Mouse (Mus musculus) embryonic facial prominence, embryonic 14.5 days (tissue): ENCODE data around the gene Snx29. TPM values are rescaled to one million over a fixed set of nuclear protein-coding genes. Genes with fewer than 3 reads are reported as not detected.
"Not testable (repeated sequence)": the region's sequence is repeated elsewhere in the genome, so short reads cannot be mapped to it uniquely, and the experiment has no call there.

Experiments used
- ATAC-seq: fragments of 200-750 bp; cut with Nextera tagmentation; 2 replicates; pipeline ENCODE4 v1.8.0; 2017; ENCODE audit warnings: low read depth, moderate number of reproducible peaks, moderate TSS enrichment
- DNase-seq: peaks from one replicate; pipeline ENCODE4 v3.0.0-alpha.2; 2015; ENCODE audit warnings: low spot score
- H3K27ac ChIP-seq: fragments of 300-500 bp; sonication (generic); replicated peaks from 2 replicates; pipeline ENCODE4 v1.5.1; 2014; ENCODE audit warnings: low read depth, mild to moderate bottlenecking, low read length, moderate library complexity
- H3K27me3 ChIP-seq: fragments of 300-500 bp; sonication (generic); replicated peaks from 2 replicates; pipeline ENCODE4 v1.6.1; 2014; ENCODE audit warnings: low read length; ENCODE audit not compliant: control insufficient read depth, insufficient read depth
- H3K36me3 ChIP-seq: fragments of 300-500 bp; sonication (generic); 2 replicates; pipeline ENCODE4 v1.6.1; 2014; ENCODE audit warnings: low read length, mixed read lengths; ENCODE audit not compliant: control insufficient read depth, insufficient read depth
- H3K4me1 ChIP-seq: fragments of 300-500 bp; sonication (generic); 2 replicates; pipeline ENCODE4 v1.6.1; 2014; ENCODE audit warnings: antibody characterized with exemption, low read length; ENCODE audit not compliant: control insufficient read depth, insufficient read depth
- H3K4me2 ChIP-seq: fragments of 300-500 bp; sonication (generic); 2 replicates; pipeline ENCODE4 v1.6.1; 2014; ENCODE audit warnings: low read depth, mild to moderate bottlenecking, low read length, moderate library complexity, mixed read lengths
- H3K4me3 ChIP-seq: fragments of 300-500 bp; sonication (generic); 2 replicates; pipeline ENCODE4 v1.5.1; 2014; ENCODE audit warnings: low read depth, mild to moderate bottlenecking, low read length
- H3K9ac ChIP-seq: fragments of 300-500 bp; sonication (generic); 2 replicates; pipeline ENCODE4 v1.6.1; 2014; ENCODE audit warnings: low read depth, mild to moderate bottlenecking, low read length, moderate library complexity, mixed read lengths
- H3K9me3 ChIP-seq: fragments of 300-500 bp; sonication (generic); 2 replicates; pipeline ENCODE4 v1.6.1; 2016; ENCODE audit warnings: low read length; ENCODE audit not compliant: control insufficient read depth
- WGBS: fragments of 180-500 bp; shearing (Covaris S2); extraction: QIAGEN DNeasy Blood & Tissue Kit; methylation state at CpG from one replicate; pipeline ENCODE4 v1.1.7; 2014; 5-methylcytosine and 5-hydroxymethylcytosine counted together
- polyA plus RNA-seq: library from polyadenylated mRNA; unstranded; fragments of >200 nt; fragmentation: Nextera tagmentation; extraction: Ambion mirVana; gene quantifications from 2 replicates; pipeline ENCODE4 v1.2.1, GENCODE M21; 2014

Gene Snx29
- polyA plus RNA-seq, 1 experiment from 2014 or later: 9.7 TPM

DNA sequence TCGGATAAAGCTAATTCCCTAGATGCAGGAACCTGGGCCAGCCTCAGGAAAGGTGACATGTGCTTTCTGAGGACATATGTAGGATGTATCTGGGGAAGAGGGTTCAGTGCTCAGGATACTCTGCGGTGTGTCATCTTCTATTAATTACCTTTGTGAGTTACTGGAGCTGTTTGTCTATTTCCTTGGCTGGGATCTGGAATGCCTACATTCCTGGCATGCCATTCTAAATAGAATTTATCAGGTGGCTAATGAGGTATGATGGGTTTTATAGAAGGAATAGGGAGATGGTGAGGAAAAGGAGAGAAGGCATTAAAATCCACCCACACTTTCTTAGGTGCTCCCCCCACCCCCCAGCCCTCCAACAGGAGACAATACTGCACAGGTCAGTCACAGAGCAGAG is 178.9 kb downstream of the Snx29 start:
- H3K9me3 ChIP-seq: no peaks in the 10 kb centered on the region

DNA sequence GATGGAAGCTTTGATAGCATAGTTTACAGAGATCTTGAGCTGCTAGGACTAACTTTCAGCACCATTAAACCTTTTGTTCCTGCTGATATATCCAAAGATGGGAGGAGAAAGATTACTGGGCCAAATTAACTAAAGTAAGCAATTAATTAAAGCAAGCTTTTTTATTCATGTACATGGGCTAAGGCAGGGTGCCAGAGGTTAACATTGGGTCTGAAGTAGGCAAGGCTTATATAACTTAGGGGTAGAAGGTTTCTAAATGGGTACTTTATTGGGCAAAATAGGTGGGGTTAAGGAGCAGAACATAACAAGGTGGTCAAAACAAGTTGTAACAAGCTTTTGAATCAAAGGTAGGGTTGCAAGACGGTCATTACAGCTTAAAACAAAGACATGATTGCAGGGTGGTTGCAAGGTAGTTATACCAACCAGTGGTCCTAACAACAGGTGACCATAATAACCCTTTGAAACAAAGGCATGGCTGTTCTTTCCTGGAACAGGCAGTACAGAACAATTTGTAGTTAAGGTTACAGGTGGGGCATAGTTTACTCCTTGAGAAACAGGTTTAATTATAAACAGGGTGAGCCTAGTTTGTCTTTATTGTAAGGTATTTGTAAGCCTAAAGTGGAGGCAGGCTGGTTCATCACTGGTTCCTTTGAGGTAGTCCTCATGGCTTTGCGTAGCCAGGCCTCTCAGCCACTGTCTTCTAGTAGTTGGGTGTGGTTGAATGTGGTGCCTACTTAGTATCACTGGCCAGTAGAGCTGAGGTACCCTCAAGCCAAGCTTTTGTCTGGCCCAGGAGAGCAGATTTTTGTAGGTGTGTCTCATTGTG is 182.2 kb downstream of the Snx29 start:
- no peaks in the 10 kb centered on the region for H3K27me3 ChIP-seq
- no peak overlapping the region for H3K4me3 ChIP-seq
- no peaks in the 10 kb centered on the region for H3K9me3 ChIP-seq
- H3K4me1 ChIP-seq: peaks cover 22% of the 10 kb centered on the region
- no peak for DNase-seq
- H3K4me2 ChIP-seq: no peak overlapping the region
- 78% methylated on average over 2 of the region's 2 CpGs for WGBS
- no peak for ATAC-seq
- no peaks in the 10 kb centered on the region for H3K36me3 ChIP-seq
- H3K9ac ChIP-seq: no peak overlapping the region
- H3K27ac ChIP-seq: no peak overlapping the region

More for the DNA sequence above, 178.9 kb downstream of the Snx29 start:
- H3K4me3 ChIP-seq: no peak overlapping the region
- DNase-seq (no peak), ATAC-seq (no peak)
- no peak overlapping the region for H3K4me2 ChIP-seq
- H3K27me3 ChIP-seq: no peaks in the 10 kb centered on the region
- no peak overlapping the region for H3K27ac ChIP-seq
- no peaks in the 10 kb centered on the region for H3K36me3 ChIP-seq
- H3K9ac ChIP-seq: no peak overlapping the region
- peaks cover 23% of the 10 kb centered on the region for H3K4me1 ChIP-seq
- 48% methylated on average over 2 of the region's 2 CpGs for WGBS

DNA sequence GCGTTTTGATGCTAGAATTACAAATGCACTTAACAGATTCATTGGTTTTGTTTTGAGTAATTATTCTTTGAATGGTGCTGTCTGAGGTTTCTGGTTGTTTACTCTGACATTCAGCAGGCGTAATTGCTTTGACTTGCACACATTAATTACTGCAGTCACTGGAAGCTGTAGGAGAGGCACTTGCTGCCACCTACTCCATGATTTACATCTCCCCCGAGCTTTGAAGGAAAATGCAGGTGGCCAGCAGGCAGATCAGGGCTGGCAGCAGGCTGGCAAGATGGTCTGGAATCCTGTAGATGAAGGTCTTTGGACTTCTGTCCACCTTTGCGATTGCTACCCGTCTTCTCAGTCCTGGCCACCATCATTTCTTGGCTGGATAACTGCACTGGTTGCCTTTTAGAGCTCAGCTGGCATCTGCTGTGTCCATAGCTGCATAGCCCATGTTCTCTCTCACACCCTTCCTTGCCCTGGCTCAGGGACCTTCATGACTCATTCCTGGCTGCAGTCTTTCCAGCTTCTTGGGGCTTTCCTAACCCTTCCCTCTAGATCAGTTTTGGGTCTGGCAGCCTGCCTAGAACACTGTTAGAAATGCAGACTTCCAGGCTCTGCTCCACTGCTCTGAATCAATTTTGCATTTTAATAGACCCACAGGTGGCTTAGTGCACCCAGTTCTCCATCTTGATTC is 182.9 kb downstream of the Snx29 start:
- ATAC-seq: no peak
- Histone ChIP-seq H3K9ac (no peak overlapping the region), H3K4me3 (no peak overlapping the region), H3K27ac (no peak overlapping the region), H3K27me3 (no peaks in the 10 kb centered on the region), H3K4me2 (no peak overlapping the region), H3K36me3 (no peaks in the 10 kb centered on the region), H3K4me1 (peaks cover 19% of the 10 kb centered on the region; the same call in 1 of the 2 replicates), H3K9me3 (no peaks in the 10 kb centered on the region)
- DNase-seq: peak; percentile 50
- 77% methylated on average over 5 of the region's 5 CpGs for WGBS

- Histone ChIP-seq H3K9me3 (no peaks in the 10 kb centered on the region), H3K4me1 (peaks cover 14% of the 10 kb centered on the region; the same call in 1 of the 2 replicates), H3K27ac (no peak overlapping the region), H3K4me2 (no peak overlapping the region), H3K4me3 (no peak overlapping the region), H3K9ac (no peak overlapping the region), H3K36me3 (no peaks in the 10 kb centered on the region), H3K27me3 (no peaks in the 10 kb centered on the region)
- ATAC-seq: peak; percentile 56
- WGBS: 40% methylated on average over 9 of the region's 9 CpGs
- DNase-seq: peak; percentile 78
Observed at GRCm38 (mm10) chr16:11507188-11507731, 184.6 kb downstream of the Snx29 start.

- 77% methylated on average over 7 of the region's 7 CpGs for WGBS
- Histone ChIP-seq H3K9me3 (no peaks in the 10 kb centered on the region), H3K27ac (no peak overlapping the region; the same call in 1 of the 2 replicates), H3K4me2 (no peak overlapping the region), H3K4me1 (peaks cover 14% of the 10 kb centered on the region; the same call in 1 of the 2 replicates), H3K4me3 (no peak overlapping the region), H3K36me3 (no peaks in the 10 kb centered on the region), H3K27me3 (no peaks in the 10 kb centered on the region), H3K9ac (no peak overlapping the region)
- ATAC-seq (no peak), DNase-seq (no peak)
Observed at GRCm38 (mm10) chr16:11508341-11508740, 185.6 kb downstream of the Snx29 start.

- Histone ChIP-seq H3K9ac (no peak overlapping the region), H3K4me1 (peaks cover 14% of the 10 kb centered on the region; the same call in 1 of the 2 replicates), H3K36me3 (no peaks in the 10 kb centered on the region), H3K27me3 (no peaks in the 10 kb centered on the region), H3K9me3 (no peaks in the 10 kb centered on the region), H3K27ac (no peak overlapping the region), H3K4me2 (no peak overlapping the region), H3K4me3 (no peak overlapping the region)
- ATAC-seq (no peak), DNase-seq (peak; percentile 18)
- 82% methylated on average over 2 of the region's 2 CpGs for WGBS
Observed at GRCm38 (mm10) chr16:11510416-11510815, 187.7 kb downstream of the Snx29 start.

DNA sequence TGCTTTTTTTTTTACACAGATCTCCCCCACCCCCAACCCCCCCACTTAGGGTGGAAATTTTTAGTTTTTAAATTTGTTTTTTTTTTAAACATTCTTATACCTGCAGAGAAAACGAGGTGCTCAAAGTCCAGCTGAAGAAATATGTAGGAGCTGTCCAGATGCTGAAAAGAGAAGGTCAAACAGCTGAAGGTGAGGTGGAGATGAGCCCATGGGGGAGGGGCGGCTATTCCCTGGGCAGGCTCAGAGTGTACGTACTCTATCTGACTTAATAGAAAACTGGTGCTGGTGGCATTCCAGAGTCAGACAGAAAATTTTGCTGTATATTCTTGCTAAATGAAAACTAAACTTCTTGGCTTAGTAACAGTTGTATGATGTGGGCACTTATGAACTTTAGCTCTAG is 188.1 kb downstream of the Snx29 start:
- no peaks in the 10 kb centered on the region for H3K27me3 ChIP-seq
- H3K9me3 ChIP-seq: no peaks in the 10 kb centered on the region
- no peaks in the 10 kb centered on the region for H3K36me3 ChIP-seq
- no peak overlapping the region for H3K9ac ChIP-seq
- ATAC-seq (no peak), DNase-seq (no peak)
- H3K4me1 ChIP-seq: peaks cover 9% of the 10 kb centered on the region; the same call in 1 of the 2 replicates
- WGBS: 45% methylated on average over 3 of the region's 3 CpGs
- no peak overlapping the region for H3K4me3 ChIP-seq
- no peak overlapping the region for H3K4me2 ChIP-seq
- no peak overlapping the region for H3K27ac ChIP-seq

DNA sequence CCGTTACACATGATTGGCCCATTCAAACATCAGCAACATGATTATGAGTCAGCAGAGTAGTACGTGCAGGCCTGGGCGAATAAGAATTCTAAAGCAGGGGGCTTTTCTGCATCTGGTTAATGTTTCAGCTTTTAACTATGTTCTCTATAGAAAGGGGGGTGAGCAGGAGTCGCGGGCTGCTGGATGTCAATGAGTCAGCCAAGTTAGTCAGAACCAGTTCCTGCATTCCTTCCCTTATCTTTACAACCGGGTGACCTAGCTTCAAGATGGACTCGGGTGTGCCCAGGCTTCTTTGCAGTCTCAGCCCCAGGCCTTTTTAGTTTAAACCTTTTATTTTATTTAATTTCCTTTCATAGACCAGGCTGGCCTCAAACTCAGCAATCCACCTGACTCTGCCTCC is 189.0 kb downstream of the Snx29 start:
- not testable (repeated sequence) for H3K4me2 ChIP-seq, ATAC-seq, H3K4me3 ChIP-seq, H3K4me1 ChIP-seq, H3K9me3 ChIP-seq, H3K9ac ChIP-seq, H3K27ac ChIP-seq, H3K27me3 ChIP-seq, DNase-seq, H3K36me3 ChIP-seq
- WGBS: 84% methylated on average over 7 of the region's 7 CpGs
